Mouse (Mus musculus): ENCODE measurements around the gene Shisal1.

Gene Shisal1

DNA sequence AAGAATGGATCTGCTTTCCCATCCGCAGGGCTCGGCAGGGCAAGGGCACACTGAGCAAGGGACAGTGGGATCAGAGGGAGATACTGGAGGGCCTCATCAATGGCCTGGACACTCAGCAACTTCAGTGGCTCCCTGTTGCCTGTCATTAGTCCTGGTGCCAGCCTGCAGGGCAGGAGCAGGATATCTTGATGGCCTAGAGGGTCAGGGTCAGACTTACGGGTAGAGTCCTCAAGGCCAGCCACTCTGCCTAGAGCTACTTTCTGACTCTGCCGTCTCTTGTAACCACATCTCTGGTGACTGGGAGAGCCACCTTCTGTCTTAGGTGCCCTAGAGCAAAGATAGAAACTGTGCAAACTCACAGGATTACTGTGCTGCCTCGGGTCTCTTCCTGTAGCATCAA is 23.1 kb downstream of the Shisal1 start:
- DNase-seq, result no peak

DNA sequence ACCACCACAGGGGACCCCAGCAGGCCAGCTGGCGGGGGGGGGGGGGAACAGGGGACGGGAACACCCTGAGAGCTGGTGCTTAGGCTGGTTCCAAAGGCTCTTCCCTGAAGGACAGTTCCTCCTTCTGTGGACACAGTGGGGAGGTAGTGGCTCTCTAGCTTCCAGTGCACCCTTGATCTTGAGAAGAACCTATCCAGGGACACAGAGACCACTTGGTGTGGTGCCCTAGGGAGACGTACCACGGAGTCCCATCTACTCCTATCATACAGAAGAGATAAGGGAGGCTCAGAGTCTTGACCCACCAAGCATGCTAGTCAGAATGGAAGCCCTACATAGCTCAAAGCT is 28.7 kb downstream of the Shisal1 start:
- no peak for DNase-seq

DNA sequence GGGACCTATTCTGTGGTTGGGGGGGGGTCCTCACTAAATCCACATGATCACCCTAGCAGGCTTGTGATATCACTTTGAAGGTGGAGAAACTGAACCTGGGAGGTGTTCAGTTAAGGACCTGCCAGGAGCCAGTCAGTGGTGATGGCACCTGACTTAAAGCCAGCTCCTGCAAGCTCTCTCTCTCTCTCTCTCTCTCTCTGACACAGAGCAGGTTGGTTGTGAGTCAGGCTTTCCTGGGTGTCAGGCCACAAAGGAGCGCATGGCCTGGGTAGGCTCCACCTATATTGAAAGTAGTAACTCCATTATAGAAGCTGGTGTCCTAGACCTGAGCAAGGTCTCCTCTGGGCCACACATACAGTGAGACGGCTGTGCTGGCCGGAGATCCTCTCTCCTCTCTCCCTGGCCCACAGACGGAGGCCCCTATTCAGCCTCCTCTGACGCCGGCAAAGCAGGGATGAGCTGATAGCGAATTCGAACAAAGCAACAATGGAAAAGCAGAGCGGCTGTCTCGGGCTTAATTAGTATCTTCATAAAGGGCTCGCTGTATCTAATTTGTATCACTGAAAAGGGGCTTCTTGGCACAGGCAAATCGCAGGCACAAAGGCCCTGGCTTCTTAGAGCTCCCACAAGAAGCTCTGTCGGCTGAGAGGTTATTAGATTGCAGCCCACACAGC is 29.2 kb downstream of the Shisal1 start:
- DNase-seq, result no peak

DNA sequence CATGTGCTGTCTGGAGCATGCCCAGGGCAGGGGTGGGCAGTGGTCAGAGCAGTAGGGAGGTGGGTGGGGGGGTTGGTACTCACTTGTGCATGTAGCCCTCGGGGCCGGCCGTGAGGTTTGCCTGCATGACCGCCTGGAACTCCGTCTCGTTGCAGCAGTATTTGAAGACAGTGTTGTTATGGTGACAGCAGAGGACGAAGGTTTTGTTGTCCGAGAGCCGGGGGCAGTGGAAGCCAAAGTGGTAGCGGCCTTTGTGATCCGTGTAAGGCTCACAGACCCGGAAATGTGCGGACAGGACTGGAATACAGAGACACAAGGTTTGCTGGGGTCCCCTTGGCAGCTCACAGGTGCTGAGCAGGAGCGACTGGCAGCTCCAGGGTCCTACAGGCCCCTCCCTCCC is 29.9 kb downstream of the Shisal1 start:
- no peak for DNase-seq

DNA sequence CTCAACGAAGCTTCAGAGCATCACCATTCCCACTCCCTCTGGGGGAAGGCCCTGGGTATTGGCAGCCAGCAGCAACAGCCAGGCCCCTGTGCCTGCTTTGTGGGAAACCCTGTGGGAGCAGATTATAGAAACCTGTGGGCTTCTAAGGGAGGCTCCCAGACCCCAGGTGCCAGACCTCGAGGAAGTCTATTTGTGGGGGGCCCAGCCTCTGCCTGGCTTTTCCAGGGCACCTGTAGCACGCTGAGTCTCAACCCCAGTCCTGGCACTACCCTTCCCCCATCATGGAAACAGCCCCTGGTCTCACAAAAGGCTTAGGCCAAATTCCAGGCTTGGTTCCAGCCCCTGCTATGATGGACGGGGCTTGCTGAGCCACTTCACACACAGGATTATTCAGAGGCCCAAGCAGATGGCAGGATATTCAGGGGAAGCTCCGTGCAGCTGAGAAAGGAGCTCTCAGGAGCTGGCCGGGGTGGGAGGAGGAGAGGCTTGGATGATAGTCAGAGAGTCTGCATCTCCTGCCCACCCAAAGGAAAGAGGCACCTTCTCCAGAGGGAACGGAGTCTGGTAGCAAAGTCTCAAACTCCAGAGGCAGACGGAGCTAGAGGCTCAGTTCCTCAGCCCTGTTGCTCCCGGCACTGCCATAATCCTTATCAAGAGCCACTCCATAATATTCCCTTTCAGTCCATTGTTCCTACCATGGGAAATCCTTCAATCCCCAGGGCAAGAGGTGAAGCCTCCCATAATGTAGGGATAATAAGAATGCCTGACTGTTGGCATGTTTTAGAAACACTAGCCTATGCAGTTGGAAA is 32.7 kb downstream of the Shisal1 start:
- peak; percentile 91 for DNase-seq

DNA sequence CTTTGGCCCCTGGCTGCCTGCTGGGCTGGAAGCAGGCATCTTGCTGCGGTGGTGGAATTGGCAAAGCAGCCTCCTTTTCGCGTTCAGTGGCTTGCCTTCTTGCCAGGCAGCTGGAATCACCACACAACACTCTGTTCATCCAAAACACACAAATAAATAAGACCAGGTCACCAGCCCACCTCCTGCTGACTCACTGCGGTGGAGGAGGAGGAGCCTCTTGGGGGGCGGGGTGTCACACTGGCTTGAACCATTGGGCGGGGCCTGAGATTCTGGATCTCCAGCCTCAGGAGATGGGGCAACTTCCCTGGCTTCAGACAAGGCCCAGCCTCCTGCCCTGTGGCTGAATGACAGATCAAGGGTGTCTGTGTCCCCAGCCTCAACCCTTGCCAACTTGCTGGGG is 34.5 kb downstream of the Shisal1 start:
- no peak for DNase-seq

DNA sequence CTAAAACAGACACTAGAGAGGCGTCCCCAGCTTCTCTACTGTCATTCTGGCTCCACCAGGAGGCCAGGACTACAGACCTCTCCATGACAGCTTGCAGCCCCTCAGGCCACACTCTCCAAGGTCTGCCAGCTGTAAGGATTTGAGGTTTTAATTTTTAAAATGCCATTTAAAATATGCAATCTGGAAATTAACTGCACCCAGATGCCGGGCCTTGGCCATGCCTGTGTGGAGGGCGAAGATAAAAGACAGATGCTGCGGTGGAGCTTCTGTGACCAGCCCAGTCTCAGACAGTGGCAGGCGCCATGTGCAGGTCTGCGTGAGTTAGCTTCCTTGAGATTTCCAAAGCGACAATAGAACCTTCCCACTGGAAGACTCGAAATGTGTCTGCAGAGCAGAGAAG is 36.8 kb downstream of the Shisal1 start:
- no peak for DNase-seq

DNA sequence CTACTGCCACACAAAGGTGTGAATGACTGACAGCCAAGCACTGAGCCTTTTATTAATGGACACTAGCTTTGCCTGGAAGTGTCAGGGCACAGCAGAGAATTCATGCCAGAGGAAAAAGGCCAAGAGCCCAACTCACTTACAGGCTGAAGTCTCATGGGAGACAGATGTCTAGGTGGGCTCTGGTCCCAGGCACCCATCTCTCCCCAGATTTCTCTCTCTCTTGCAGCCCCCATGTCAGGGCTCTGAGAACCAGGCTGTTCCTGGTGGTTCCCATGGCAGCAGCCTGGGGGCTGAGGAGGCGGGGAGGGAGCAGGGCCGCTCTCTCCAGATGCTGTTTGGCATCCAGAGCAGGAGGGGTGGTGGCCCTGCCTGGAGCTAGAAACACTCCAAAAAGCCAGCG is 38.3 kb downstream of the Shisal1 start:
- DNase-seq, result no peak

DNA sequence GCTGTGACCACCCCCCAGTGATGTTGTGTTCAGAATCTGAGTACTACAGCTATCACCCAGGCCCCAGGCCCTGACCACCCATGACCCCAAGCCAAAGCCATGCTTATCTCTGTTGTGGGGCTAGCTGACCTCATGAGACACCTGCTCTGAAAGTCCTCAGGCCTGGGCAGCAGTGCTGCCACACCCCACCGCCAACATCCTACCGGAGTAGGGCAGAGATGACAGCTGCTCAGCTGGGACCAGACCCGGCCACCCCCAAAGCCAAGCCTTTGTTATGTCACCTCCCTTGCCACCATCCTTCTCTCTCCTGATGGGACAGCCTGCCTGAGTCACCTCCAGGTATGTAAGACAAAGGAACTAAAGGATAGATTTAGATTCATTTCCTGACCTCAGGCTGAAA is 41.1 kb downstream of the Shisal1 start:
- DNase-seq, result no peak

DNA sequence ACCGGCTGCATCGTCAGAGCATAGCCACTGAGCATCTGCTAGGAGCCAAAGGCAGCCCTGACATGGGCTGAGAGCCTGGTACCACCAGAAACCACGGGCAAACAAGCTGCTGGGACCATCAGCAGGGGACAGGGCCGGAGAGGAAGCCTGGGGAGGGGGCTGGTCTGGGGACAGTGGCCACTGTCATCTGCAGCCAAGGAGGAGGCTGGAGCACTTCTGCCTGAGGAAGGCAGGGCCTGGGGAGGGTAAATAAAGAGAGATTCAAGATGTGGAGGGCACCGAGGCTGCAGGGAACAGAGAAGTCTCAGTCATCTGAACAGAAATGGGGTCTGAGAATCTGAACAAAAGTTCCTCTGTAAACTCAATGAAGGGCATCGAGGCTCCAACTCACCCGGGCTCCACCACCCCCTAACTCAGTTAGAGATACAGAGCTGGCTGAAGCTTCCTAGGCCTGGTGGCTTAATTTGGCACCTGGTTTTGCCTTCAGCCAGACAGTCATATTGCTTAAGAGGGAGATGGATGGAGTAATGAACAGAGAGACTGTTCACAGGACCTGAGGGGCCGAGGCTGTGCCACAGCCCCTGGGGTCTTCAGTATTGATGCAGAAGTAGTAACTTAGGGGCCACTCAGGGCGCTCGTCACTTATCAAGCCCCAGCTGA is 43.3 kb downstream of the Shisal1 start:
- no peak for DNase-seq

DNA sequence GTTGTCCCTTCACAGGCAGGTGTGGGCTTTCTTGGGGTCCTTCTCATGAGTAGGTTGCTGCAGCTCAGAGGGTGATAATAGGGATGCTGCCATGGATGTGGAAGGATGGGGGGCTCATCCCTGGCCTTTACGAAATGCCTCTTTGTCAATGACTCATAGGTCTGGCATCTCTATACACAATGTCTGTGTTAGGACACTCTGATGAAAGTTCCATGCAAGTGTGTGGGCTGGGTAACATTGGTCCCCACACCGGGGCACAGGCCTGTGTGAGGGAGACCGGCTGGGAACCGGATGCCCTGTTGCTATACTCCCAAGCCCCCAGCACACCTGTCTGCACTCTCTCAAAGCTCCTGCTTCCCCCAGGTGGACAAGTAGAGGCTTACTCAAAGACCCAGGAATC is 48.3 kb downstream of the Shisal1 start:
- DNase-seq, result no peak

DNA sequence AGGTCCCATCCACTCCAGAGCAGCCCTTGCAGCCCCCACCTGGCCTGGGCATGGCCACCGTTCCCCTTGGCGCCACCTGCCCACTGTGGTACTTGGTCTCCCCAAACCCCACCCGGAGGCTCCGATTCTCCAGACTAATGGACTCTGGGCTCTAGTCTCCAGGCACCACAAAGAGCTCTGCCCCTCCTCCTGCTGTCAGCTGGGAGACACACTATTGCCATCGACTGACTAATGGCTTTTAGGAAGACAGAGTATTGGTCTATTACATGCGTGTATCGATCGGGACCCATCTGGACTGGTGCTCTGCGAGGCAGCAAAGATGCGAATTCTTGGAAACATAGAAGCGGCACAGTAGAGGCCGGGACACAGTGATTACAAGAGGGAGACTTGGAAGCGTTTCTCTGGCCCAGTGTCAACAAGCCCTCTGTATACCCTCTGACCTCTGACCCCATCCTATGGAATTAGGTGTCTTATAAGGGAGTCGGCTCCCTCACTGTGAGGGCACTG is 49.2 kb downstream of the Shisal1 start:
- no peak for DNase-seq

DNA sequence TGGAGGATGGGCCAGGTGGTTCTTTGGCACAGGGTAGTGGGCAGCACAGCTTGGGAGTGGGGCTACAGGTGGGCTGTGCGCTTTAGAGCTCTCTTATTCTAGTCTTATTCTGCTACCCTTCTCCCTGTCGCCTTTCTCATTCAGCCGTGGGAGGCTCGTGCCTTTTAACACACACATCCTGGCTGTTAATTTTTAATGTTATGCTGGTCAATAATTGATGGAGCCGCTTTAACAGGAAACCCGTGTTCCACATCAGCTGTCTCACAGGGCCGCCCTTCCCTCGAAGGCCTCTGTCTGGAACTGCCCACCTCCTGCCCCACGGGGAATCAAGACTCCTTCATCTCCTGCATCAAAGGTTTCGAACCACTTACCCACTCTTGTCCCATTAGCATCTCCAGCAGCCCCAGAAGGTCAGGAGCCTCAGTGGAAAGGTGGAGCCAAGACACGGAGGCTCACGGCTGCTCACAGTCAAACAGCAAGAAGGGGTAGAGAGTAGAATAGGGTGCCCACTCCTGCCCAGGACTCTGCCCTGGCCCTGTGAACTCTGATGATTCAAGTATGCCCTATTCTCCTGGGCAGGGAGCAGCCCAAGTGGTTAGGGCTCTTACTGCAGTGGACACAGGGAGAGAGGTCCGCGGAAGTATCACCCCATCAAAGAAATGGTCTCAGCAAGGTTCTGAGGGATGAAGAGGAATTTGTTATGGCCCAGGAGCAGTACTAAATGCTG is 51.4 kb downstream of the Shisal1 start:
- no peak for DNase-seq

DNA sequence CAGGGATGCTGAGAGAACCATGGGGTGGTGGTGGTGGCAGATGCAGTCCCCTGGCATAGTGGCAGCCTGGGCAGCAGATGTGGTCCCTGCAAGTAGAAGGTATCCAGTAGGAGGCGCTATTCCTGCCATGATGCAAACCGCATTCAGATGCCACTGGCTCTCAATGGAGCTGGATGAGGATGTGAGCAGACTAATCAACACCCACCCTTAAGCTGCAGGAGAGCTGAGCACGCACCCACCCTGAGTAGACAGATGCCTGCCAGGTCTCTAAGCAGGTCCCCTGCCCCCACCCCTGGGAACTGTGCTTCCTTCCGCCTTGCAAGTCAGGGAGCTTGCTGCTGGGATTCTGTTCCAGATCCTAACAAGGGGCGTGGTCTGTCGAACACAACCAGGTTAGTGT is 53.6 kb downstream of the Shisal1 start:
- no peak for DNase-seq

DNA sequence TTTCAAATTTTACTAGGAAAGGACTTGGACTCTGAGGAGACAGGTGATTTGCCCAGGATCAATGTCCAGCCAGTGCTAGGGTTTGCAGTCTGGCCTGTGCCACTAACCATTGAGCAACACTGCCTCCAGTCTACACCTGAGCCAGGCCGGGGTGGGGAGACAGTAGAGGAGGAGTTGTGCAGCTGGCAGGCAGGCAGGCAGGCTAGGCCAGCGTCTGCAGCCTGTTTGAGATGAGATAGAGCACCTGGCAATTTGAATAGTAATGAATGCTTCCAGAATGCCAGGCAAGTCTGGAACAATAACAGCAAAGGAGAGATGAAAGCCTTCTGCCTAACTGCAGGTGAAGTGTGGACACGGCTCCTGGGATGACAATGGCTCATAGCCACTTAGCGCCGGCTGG is 54.1 kb downstream of the Shisal1 start:
- DNase-seq, result peak in 1 of 2 experiments; percentile 55

DNA sequence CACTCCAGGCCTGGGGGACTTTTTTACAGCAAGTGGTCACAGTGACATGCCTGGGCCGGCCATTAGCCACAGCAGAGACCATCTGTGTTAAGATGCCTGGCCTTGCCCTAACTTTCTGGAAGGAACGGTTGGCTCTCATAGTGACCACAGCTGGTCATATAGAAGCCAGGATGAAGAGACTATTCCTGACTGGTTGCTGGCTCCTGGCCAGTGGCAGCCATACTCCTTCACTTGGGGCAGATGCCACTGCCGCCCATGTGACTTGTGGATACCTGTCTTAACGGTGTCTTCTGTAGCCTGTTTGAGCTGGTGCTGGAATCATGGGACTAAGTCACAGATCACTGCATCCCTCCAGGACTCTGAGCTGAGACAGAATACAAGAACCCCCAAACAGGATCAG is 54.8 kb downstream of the Shisal1 start:
- DNase-seq, result peak in 1 of 2 experiments; percentile 57

DNA sequence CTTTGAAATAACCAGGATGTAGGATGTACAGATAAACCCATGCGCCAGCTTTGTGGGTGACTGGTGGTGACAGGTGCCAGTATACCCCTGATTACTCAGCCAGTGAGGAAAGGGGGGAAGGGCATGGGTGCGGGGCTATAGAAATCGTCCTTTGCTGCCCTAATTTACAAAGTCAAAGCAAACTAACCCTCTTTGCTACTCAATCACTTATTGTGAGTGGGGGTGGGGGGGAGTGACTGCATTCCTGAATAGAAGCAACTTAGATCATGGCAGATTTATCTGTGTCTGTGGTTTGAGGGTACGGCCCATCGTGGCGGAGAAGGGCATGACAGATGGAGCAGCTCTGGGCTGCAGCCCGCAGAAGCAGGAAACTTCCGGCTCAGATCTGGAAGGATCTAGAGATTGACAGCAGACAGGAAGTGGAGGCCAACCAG is 58.2 kb downstream of the Shisal1 start:
- DNase-seq, result no peak

DNA sequence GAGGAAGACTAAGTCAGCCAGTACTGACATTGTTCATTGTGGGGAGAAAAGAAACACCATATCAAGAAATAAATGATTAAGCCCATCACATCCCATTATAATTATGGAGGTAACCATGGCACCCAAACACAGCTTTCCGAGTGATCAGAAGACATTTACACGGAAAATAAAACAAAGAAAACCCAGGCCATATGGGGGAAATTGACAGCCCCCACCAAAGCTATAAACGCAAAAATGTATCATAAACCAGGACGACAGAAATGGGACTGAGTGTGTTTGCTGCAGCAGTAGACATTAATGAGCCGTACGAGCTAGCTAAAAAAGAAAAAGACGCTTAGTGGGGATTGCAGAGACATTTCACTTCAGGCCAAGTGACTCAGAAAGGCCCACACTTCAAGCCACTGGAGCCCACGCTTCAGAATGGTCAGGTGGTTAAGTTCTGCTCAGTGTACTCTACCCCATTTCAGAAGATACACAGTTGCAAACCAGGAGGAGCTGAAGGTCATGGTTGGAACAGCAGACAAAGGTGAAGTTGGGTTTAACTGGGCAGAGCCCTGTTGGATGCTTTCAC is 60.8 kb downstream of the Shisal1 start:
- DNase-seq, result no peak

DNA sequence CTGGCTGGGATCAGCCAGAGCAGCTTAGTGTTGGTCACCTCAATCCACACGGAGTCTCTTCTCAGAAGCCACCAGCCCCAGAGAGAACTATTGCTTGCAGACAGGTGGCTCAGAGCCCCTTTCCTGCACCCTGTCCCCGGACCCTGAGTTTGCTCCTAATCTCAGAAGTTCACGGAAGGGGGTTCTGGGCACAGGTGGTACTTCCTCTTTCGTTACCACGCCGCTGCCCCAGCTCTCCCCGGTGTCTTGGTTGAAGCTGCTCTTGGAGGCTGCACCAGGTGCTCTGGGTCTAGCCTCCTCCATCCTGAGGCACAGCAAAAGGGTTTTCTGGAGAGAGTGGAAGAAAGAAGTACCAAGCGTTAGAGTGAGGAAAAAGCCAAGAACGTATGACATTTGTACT is 62.8 kb downstream of the Shisal1 start:
- DNase-seq, result no peak

DNA sequence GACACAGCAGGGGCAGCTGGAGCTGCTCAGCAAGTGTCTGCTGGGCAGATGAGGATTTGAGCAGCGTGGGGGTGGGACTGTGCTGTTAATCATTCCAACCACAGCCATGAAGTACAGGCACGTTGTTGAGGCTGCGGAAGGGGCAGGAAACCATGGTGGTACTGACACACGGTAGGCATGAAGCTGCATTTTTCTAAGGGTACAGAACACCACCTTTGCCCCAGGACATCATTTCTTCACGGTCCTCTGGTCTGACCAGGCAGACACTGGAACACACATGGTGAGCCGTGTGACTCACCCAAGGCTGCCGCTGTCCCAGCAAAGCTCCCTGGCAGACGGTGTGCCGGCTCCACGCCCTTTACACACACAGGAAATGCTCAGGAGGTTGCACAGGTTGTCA is 66.7 kb downstream of the Shisal1 start:
- no peak for DNase-seq

DNA sequence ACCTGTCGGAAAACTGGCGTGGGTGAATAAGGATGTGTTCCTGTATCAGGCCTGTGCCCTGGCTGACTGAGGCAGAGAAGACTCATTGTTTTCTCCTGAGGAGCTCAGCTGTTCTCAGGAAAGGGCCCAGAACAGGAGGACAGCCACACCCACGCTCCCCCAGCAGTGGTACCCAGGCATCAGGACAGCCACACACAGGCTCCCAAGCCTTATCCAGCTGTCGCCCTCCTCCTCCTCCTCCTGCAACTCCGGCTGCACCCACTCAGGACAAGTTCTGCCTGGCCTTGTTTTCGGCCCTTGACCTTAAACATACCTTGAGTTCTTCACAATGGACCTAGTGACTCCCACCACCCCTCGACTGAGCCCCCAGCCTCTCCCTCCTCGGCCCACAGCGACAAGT is 68.2 kb downstream of the Shisal1 start:
- no peak for DNase-seq

DNA sequence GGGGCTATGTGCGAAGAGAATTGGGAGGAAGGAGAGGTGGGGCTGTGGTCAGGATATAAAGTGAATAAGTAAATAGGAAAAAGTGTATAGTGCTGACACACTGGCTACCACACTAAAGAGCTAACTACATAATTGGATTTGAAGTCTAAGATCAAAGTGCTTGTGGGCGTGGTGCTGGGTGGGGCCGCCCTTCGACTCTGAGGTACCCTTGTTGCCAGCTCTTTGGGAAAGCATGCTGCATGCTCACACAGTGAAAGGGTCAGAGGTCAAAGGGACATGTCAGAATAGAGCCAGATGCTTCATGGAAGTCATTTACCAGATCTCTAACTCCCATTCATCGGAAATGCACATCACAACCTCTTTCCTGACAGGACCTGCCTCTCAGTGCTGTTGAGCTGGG is 74.1 kb downstream of the Shisal1 start:
- no peak for DNase-seq

DNA sequence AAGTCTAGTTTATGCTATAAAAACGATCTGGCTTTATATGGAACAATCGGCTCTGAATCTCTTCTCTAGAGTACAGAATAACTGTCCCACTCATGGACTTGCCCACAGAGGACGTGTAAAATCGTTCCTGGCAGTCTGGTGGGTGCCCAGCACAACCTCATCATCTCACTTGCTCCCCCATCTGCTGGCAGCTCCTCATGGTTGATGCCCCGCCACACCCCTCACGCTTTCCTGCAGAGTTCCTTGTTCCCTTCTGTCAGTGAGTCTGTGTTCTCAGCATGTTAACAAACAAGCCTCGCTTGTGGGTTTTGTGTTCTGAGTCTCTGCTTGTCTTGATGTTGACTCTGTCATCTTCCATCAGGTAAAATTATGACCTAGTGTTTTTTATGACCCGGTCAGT is 79.5 kb downstream of the Shisal1 start:
- peak in 1 of 2 experiments; percentile 36 for DNase-seq

Measured in cerebellum, postnatal 14 days (tissue).